Mouse (Mus musculus): ENCODE data around the gene Sik3. TPM values are rescaled to one million over a fixed set of nuclear protein-coding genes. Genes with fewer than 3 reads are reported as not detected.

Sik3 gene
- polyA plus RNA-seq, 1 experiment from 2014 or later, result 5.7 TPM

- Histone ChIP-seq H3K9ac (ENCODE audit: low read length) (peak overlapping the region; percentile 99), H3K36me3 (ENCODE audit: control insufficient read depth, insufficient read depth, low read length) (no peaks in the 10 kb centered on the region), H3K9me3 (replicated peaks; ENCODE audit: control insufficient read depth, low read length) (no peaks in the 10 kb centered on the region), H3K27ac (ENCODE audit: low read length) (peak overlapping the region; percentile 96), H3K27me3 (ENCODE audit: control insufficient read depth, insufficient read depth, low read length) (no peaks in the 10 kb centered on the region), H3K4me1 (ENCODE audit: control insufficient read depth, insufficient read depth, low read length) (peaks cover 24% of the 10 kb centered on the region; the same call in 1 of the 2 replicates), H3K4me3 (replicated peaks; ENCODE audit: low read length) (peak overlapping the region; percentile 86), H3K4me2 (ENCODE audit: low read depth, low read length) (peak overlapping the region; percentile 94)
- 3% methylated on average over 4 of the region's 4 CpGs for WGBS
- ATAC-seq (ENCODE audit: insufficient read depth, low FRiP score), result peak; percentile 65
Measured at GRCm38 (mm10) chr9:45985229-45985567, 27.4 kb upstream of the Sik3 start.

GRCm38 (mm10) chr9:45999009-45999408 is 13.6 kb upstream of the Sik3 start:
- no peak for ATAC-seq (ENCODE audit: insufficient read depth, low FRiP score)
- Histone ChIP-seq H3K9ac (ENCODE audit: low read length) (no peak overlapping the region), H3K27ac (ENCODE audit: low read length) (no peak overlapping the region), H3K4me1 (ENCODE audit: control insufficient read depth, insufficient read depth, low read length) (no peaks in the 10 kb centered on the region), H3K36me3 (ENCODE audit: control insufficient read depth, insufficient read depth, low read length) (no peaks in the 10 kb centered on the region), H3K4me3 (replicated peaks; ENCODE audit: low read length) (no peak overlapping the region), H3K9me3 (replicated peaks; ENCODE audit: control insufficient read depth, low read length) (no peaks in the 10 kb centered on the region), H3K27me3 (ENCODE audit: control insufficient read depth, insufficient read depth, low read length) (no peaks in the 10 kb centered on the region), H3K4me2 (ENCODE audit: low read depth, low read length) (no peak overlapping the region)
- WGBS, result 85% methylated on average over 4 of the region's 4 CpGs

GRCm38 (mm10) chr9:46003729-46004128 is 8.9 kb upstream of the Sik3 start:
- no peak overlapping the region for H3K27ac ChIP-seq (ENCODE audit: low read length)
- H3K4me2 ChIP-seq (ENCODE audit: low read depth, low read length), result no peak overlapping the region
- no peak overlapping the region for H3K4me3 ChIP-seq (replicated peaks; ENCODE audit: low read length)
- H3K4me1 ChIP-seq (ENCODE audit: control insufficient read depth, insufficient read depth, low read length), result no peaks in the 10 kb centered on the region
- H3K36me3 ChIP-seq (ENCODE audit: control insufficient read depth, insufficient read depth, low read length), result no peaks in the 10 kb centered on the region
- no peaks in the 10 kb centered on the region for H3K27me3 ChIP-seq (ENCODE audit: control insufficient read depth, insufficient read depth, low read length)
- H3K9me3 ChIP-seq (replicated peaks; ENCODE audit: control insufficient read depth, low read length), result no peaks in the 10 kb centered on the region
- WGBS, result 9% methylated on average over 7 of the region's 7 CpGs
- H3K9ac ChIP-seq (ENCODE audit: low read length), result peak overlapping the region; percentile 52
- no peak for ATAC-seq (ENCODE audit: insufficient read depth, low FRiP score)

GRCm38 (mm10) chr9:46004529-46004928 is 8.1 kb upstream of the Sik3 start:
- H3K36me3 ChIP-seq (ENCODE audit: control insufficient read depth, insufficient read depth, low read length), result no peaks in the 10 kb centered on the region
- H3K4me2 ChIP-seq (ENCODE audit: low read depth, low read length), result no peak overlapping the region
- WGBS, result 66% methylated on average over 3 of the region's 3 CpGs
- no peak overlapping the region for H3K9ac ChIP-seq (ENCODE audit: low read length)
- H3K27me3 ChIP-seq (ENCODE audit: control insufficient read depth, insufficient read depth, low read length), result no peaks in the 10 kb centered on the region
- no peak for ATAC-seq (ENCODE audit: insufficient read depth, low FRiP score)
- H3K4me1 ChIP-seq (ENCODE audit: control insufficient read depth, insufficient read depth, low read length), result no peaks in the 10 kb centered on the region
- H3K4me3 ChIP-seq (replicated peaks; ENCODE audit: low read length), result no peak overlapping the region
- no peaks in the 10 kb centered on the region for H3K9me3 ChIP-seq (replicated peaks; ENCODE audit: control insufficient read depth, low read length)
- H3K27ac ChIP-seq (ENCODE audit: low read length), result no peak overlapping the region

- Histone ChIP-seq H3K4me2 (ENCODE audit: low read depth, low read length) (no peak overlapping the region), H3K4me1 (ENCODE audit: control insufficient read depth, insufficient read depth, low read length) (peaks cover 5% of the 10 kb centered on the region; the same call in 1 of the 2 replicates), H3K27ac (ENCODE audit: low read length) (no peak overlapping the region), H3K27me3 (ENCODE audit: control insufficient read depth, insufficient read depth, low read length) (no peaks in the 10 kb centered on the region), H3K9ac (ENCODE audit: low read length) (no peak overlapping the region), H3K4me3 (replicated peaks; ENCODE audit: low read length) (no peak overlapping the region), H3K36me3 (ENCODE audit: control insufficient read depth, insufficient read depth, low read length) (no peaks in the 10 kb centered on the region), H3K9me3 (replicated peaks; ENCODE audit: control insufficient read depth, low read length) (no peaks in the 10 kb centered on the region)
- 56% methylated on average over 5 of the region's 5 CpGs for WGBS
- ATAC-seq (ENCODE audit: insufficient read depth, low FRiP score), result no peak
Measured at GRCm38 (mm10) chr9:46006224-46006623, 6.4 kb upstream of the Sik3 start.

- Histone ChIP-seq H3K27ac (ENCODE audit: low read length) (no peak overlapping the region), H3K9me3 (replicated peaks; ENCODE audit: control insufficient read depth, low read length) (no peaks in the 10 kb centered on the region), H3K9ac (ENCODE audit: low read length) (no peak overlapping the region), H3K36me3 (ENCODE audit: control insufficient read depth, insufficient read depth, low read length) (no peaks in the 10 kb centered on the region), H3K27me3 (ENCODE audit: control insufficient read depth, insufficient read depth, low read length) (no peaks in the 10 kb centered on the region), H3K4me3 (replicated peaks; ENCODE audit: low read length) (no peak overlapping the region), H3K4me2 (ENCODE audit: low read depth, low read length) (no peak overlapping the region), H3K4me1 (ENCODE audit: control insufficient read depth, insufficient read depth, low read length) (peaks cover 19% of the 10 kb centered on the region)
- no peak for ATAC-seq (ENCODE audit: insufficient read depth, low FRiP score)
- WGBS, result 67% methylated on average over 7 of the region's 7 CpGs
Measured at GRCm38 (mm10) chr9:46008931-46009668, 3.5 kb upstream of the Sik3 start.

- WGBS, result 68% methylated on average over 1 of the region's 1 CpGs
- H3K9me3 ChIP-seq (replicated peaks; ENCODE audit: control insufficient read depth, low read length), result no peaks in the 10 kb centered on the region
- ATAC-seq (ENCODE audit: insufficient read depth, low FRiP score), result no peak
Measured at GRCm38 (mm10) chr9:46009669-46009983, 3.0 kb upstream of the Sik3 start.

GRCm38 (mm10) chr9:46011094-46011970 is 1.3 kb upstream of the Sik3 start:
- WGBS, result 42% methylated on average over 3 of the region's 3 CpGs
- Histone ChIP-seq H3K27me3 (ENCODE audit: control insufficient read depth, insufficient read depth, low read length) (no peaks in the 10 kb centered on the region), H3K4me3 (replicated peaks; ENCODE audit: low read length) (no peak overlapping the region), H3K9ac (ENCODE audit: low read length) (no peak overlapping the region), H3K4me1 (ENCODE audit: control insufficient read depth, insufficient read depth, low read length) (peaks cover 37% of the 10 kb centered on the region), H3K27ac (ENCODE audit: low read length) (no peak overlapping the region), H3K9me3 (replicated peaks; ENCODE audit: control insufficient read depth, low read length) (no peaks in the 10 kb centered on the region), H3K36me3 (ENCODE audit: control insufficient read depth, insufficient read depth, low read length) (no peaks in the 10 kb centered on the region), H3K4me2 (ENCODE audit: low read depth, low read length) (peak overlapping the region; percentile 61)
- no peak for ATAC-seq (ENCODE audit: insufficient read depth, low FRiP score)

More at GRCm38 (mm10) chr9:46009669-46009983, 3.0 kb upstream of the Sik3 start:
- Histone ChIP-seq H3K27ac (ENCODE audit: low read length) (no peak overlapping the region), H3K36me3 (ENCODE audit: control insufficient read depth, insufficient read depth, low read length) (no peaks in the 10 kb centered on the region), H3K4me3 (replicated peaks; ENCODE audit: low read length) (no peak overlapping the region), H3K9ac (ENCODE audit: low read length) (no peak overlapping the region), H3K4me2 (ENCODE audit: low read depth, low read length) (no peak overlapping the region), H3K4me1 (ENCODE audit: control insufficient read depth, insufficient read depth, low read length) (peaks cover 23% of the 10 kb centered on the region), H3K27me3 (ENCODE audit: control insufficient read depth, insufficient read depth, low read length) (no peaks in the 10 kb centered on the region)

GRCm38 (mm10) chr9:46013009-46013586 is 478 bp downstream of the Sik3 start:
- H3K27me3 ChIP-seq (ENCODE audit: control insufficient read depth, insufficient read depth, low read length), result no peaks in the 10 kb centered on the region
- peak overlapping the region; percentile 93 for H3K27ac ChIP-seq (ENCODE audit: low read length)
- H3K9ac ChIP-seq (ENCODE audit: low read length), result peak overlapping the region; percentile 98
- H3K9me3 ChIP-seq (replicated peaks; ENCODE audit: control insufficient read depth, low read length), result no peaks in the 10 kb centered on the region
- H3K36me3 ChIP-seq (ENCODE audit: control insufficient read depth, insufficient read depth, low read length), result no peaks in the 10 kb centered on the region
- peak overlapping the region; percentile 85 for H3K4me2 ChIP-seq (ENCODE audit: low read depth, low read length)
- H3K4me1 ChIP-seq (ENCODE audit: control insufficient read depth, insufficient read depth, low read length), result peaks cover 41% of the 10 kb centered on the region
- ATAC-seq (ENCODE audit: insufficient read depth, low FRiP score), result peak; percentile 4
- WGBS, result under 1% methylated on average over 44 of the region's 46 CpGs
- H3K4me3 ChIP-seq (replicated peaks; ENCODE audit: low read length), result peak overlapping the region; percentile 97
